Mouse (Mus musculus): ENCODE measurements at regions not wholly inside any gene's neighbourhood (a gene's known extent, or its start where the extent isn't known, plus 50 kb on each side); places are given as distances from the start of the nearest gene placed in this dataset.

GRCm38 (mm10) chr3:148434033-148434432, 556.3 kb downstream of the Adgrl2 start:
- no peak for TF ChIP-seq POLR2A (IDR thresholded peaks at IDR 0.05; ENCODE audit: borderline replicate concordance, extremely low read depth, insufficient read depth, insufficient read length, poor library complexity, severe bottlenecking)
- no peak for TF ChIP-seq CTCF (IDR thresholded peaks at IDR 0.05; ENCODE audit: borderline replicate concordance, extremely low read depth, insufficient read depth, insufficient read length)
